Mouse (Mus musculus) liver, embryonic 15.5 days (tissue): ENCODE results near the gene Ggta1. TPM values are rescaled to one million over a fixed set of nuclear protein-coding genes. Genes with fewer than 3 reads are reported as not detected.
A peak's percentile ranks its signal among the peaks of the same experiment; 100 is the strongest.

ENCODE experiments used
- ATAC-seq: fragments of 200-750 bp; cut with Nextera tagmentation; 2 replicates; pipeline ENCODE4 v1.8.0; 2017; ENCODE audit warnings: moderate number of reproducible peaks, mild to moderate bottlenecking, moderate library complexity; ENCODE audit not compliant: insufficient read depth
- H3K27ac ChIP-seq: fragments of 300-500 bp; sonication (generic); replicated peaks from 2 replicates; pipeline ENCODE4 v1.5.1; 2015; ENCODE audit warnings: mild to moderate bottlenecking, inconsistent platforms
- H3K27me3 ChIP-seq: fragments of 300-500 bp; sonication (generic); 2 replicates; pipeline ENCODE4 v1.6.1; 2015; ENCODE audit warnings: mild to moderate bottlenecking, inconsistent platforms
- H3K36me3 ChIP-seq: fragments of 300-500 bp; sonication (generic); replicated peaks from 2 replicates; pipeline ENCODE4 v1.6.1; 2015; ENCODE audit warnings: moderate library complexity, mild to moderate bottlenecking, inconsistent platforms
- H3K4me1 ChIP-seq: fragments of 300-500 bp; sonication (generic); replicated peaks from 2 replicates; pipeline ENCODE4 v1.6.1; 2015; ENCODE audit warnings: inconsistent platforms
- H3K4me2 ChIP-seq: fragments of 300-500 bp; sonication (generic); 2 replicates; pipeline ENCODE4 v1.6.1; 2015; ENCODE audit warnings: moderate library complexity, mild to moderate bottlenecking, inconsistent platforms
- H3K4me3 ChIP-seq: fragments of 300-500 bp; sonication (generic); replicated peaks from 2 replicates; pipeline ENCODE4 v1.5.1; 2015; ENCODE audit warnings: mild to moderate bottlenecking, inconsistent platforms
- H3K9ac ChIP-seq: fragments of 300-500 bp; sonication (generic); 2 replicates; pipeline ENCODE4 v1.6.1; 2015; ENCODE audit warnings: moderate library complexity, mild to moderate bottlenecking, inconsistent platforms
- H3K9me3 ChIP-seq: fragments of 300-500 bp; sonication (generic); replicated peaks from 2 replicates; pipeline ENCODE4 v1.6.1; 2016; ENCODE audit warnings: inconsistent platforms
- WGBS: fragments of 180-500 bp; shearing (Covaris S2); methylation state at CpG from one replicate; pipeline ENCODE4 v1.1.7; 2015; ENCODE audit warnings: mixed read lengths; ENCODE audit not compliant: insufficient replicate concordance; 5-methylcytosine and 5-hydroxymethylcytosine counted together
- polyA plus RNA-seq: library from polyadenylated mRNA; unstranded; fragments of >200 nt; fragmentation: Nextera tagmentation; extraction: Ambion mirVana; gene quantifications from 2 replicates; pipeline ENCODE4 v1.2.1, GENCODE M21; 2015

Ggta1 gene
- 9.0 and 9.1 TPM in 2 replicates for polyA plus RNA-seq

DNA sequence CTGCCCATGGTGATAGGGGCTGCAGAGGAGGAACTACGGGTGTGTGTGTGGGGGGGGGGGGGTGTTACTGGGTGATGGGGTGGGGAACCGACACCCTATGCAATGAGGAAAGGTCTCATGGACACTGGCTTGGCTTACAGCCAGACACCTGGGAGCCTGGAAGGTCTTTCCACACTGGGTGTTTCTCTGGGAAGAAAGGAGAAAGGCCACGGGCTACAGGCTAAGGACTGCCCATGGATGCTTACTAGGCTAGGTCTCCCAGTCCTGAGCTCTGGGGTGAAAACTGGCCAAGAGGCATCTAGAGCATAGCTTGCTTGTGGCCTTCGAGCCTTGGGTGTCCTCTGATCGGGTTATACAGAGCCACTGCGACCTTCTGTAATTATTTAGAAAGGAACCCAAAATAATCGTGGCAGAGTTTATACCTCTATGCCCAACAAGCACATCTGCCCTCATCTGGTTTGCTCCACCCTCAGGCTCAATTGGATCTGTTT lies at the start of gene Ggta1:
Gene Ggta1 (minus strand): TSS at position 441 of the 491 bp plus-strand sequence.
- WGBS, result 13% methylated on average over 7 of the region's 7 CpGs

DNA sequence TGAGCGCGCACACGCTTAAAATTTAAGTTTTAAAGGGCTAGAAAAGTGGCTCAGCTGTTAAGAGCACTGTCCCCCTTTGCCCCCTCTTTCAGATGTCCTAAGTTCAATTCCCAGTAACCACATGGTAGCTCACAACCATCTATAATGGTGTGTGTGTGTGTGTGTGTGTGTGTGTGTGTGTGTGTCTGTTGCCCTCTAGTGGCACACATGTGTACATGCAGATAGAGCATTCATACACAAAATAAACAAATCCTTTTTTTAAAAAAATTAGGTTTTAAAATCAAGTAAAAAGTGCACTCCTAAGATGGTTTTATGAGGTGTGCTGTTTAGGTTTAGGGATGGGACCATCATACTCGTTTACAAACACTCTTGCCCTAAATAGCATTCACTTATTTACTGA lies 49.2 kb upstream of the Ggta1 start:
- H3K36me3 ChIP-seq, result no peaks in the 10 kb centered on the region
- H3K9me3 ChIP-seq, result no peaks in the 10 kb centered on the region
- no peak overlapping the region for H3K27ac ChIP-seq
- no peaks in the 10 kb centered on the region for H3K27me3 ChIP-seq
- H3K9ac ChIP-seq, result no peak overlapping the region
- ATAC-seq, result no peak
- peaks cover 29% of the 10 kb centered on the region for H3K4me1 ChIP-seq
- 76% methylated on average over 4 of the region's 4 CpGs for WGBS
- H3K4me2 ChIP-seq, result no peak overlapping the region
- H3K4me3 ChIP-seq, result no peak overlapping the region

More for the DNA sequence above, at the start of gene Ggta1:
- H3K9me3 ChIP-seq, result no peaks in the 10 kb centered on the region
- no peak for ATAC-seq
- H3K4me1 ChIP-seq, result peaks cover 62% of the 10 kb centered on the region
- peaks cover 10% of the 10 kb centered on the region for H3K36me3 ChIP-seq
- H3K27ac ChIP-seq, result peak within 1 kb of the TSS; percentile 68
- peak within 1 kb of the TSS; percentile 97 for H3K4me2 ChIP-seq
- H3K27me3 ChIP-seq, result no peaks in the 10 kb centered on the region; the same call in 1 of the 2 replicates
- H3K9ac ChIP-seq, result peak within 1 kb of the TSS; percentile 74
- peak within 1 kb of the TSS; percentile 67 for H3K4me3 ChIP-seq

DNA sequence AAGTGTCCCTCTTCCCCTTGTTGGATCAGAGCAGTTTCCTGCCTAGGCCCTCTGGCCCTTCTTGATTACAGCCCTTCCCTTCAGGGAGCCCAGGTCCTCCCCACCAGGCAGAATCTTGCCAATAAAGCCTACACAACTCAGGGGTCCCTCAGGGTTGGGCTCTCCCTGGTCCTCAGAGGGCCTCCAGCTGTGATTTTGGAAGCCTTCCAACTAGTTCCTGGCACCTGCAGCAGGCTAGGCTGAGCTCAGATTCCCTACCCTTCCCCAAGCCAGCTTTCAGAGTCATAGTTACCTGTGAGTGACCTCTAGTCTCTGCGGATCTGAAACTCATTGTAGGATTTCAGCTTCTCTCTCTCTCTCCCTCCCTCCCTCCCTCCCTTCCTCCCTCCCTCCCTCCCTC lies 47.9 kb upstream of the Ggta1 start:
- H3K4me1 ChIP-seq, result peaks cover 41% of the 10 kb centered on the region
- H3K4me3 ChIP-seq, result no peak overlapping the region
- no peak for ATAC-seq
- H3K4me2 ChIP-seq, result no peak overlapping the region
- no peak overlapping the region for H3K27ac ChIP-seq
- no peaks in the 10 kb centered on the region for H3K27me3 ChIP-seq
- no peaks in the 10 kb centered on the region for H3K9me3 ChIP-seq
- 46% methylated on average over 1 of the region's 1 CpGs for WGBS
- no peaks in the 10 kb centered on the region for H3K36me3 ChIP-seq
- no peak overlapping the region for H3K9ac ChIP-seq

DNA sequence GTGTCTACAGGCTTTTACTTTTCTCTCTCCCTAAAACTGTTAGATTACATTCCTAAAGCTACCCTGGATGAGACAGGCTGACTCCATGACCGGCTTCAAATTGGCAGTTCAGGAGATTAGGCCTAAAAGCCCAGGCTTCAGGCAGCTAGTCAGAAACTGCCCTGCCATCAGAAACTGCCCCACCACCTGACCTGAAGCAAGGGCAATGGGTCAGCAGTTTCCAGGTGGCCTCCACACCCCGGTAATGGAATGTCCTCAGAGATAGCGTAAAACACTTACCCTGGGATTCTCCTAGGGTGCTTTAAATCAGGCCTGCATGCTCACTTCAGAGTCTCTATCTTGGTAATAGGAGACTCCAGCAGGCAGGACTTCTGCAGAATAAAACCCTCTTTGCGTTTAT lies 46.9 kb upstream of the Ggta1 start:
- Histone ChIP-seq H3K9ac (no peak overlapping the region), H3K36me3 (no peaks in the 10 kb centered on the region), H3K4me2 (no peak overlapping the region), H3K9me3 (no peaks in the 10 kb centered on the region), H3K4me1 (peaks cover 51% of the 10 kb centered on the region), H3K4me3 (no peak overlapping the region), H3K27me3 (no peaks in the 10 kb centered on the region), H3K27ac (no peak overlapping the region)
- WGBS, result 56% methylated on average over 4 of the region's 4 CpGs
- ATAC-seq, result no peak

DNA sequence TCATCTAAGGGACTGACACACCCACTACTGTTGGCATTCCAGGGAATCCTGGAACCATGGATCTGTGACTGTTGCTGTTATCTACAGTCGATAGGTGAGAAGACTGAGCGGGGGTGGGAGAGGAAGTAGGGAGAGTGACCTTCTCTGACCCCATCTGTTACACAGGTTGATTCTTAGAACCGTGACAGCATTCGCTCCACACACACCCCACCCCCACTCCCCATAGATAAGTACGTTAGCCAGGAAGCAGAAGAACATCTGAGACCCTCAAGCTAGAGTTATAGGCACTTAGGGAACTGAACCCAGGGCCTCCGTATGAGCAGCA lies 46.3 kb upstream of the Ggta1 start:
- no peak for ATAC-seq
- H3K4me1 ChIP-seq, result peaks cover 57% of the 10 kb centered on the region
- no peak overlapping the region for H3K9ac ChIP-seq
- no peaks in the 10 kb centered on the region for H3K9me3 ChIP-seq
- H3K36me3 ChIP-seq, result no peaks in the 10 kb centered on the region
- no peaks in the 10 kb centered on the region for H3K27me3 ChIP-seq
- no peak overlapping the region for H3K27ac ChIP-seq
- no peak overlapping the region for H3K4me3 ChIP-seq
- H3K4me2 ChIP-seq, result no peak overlapping the region
- WGBS, result 13% methylated on average over 6 of the region's 6 CpGs

DNA sequence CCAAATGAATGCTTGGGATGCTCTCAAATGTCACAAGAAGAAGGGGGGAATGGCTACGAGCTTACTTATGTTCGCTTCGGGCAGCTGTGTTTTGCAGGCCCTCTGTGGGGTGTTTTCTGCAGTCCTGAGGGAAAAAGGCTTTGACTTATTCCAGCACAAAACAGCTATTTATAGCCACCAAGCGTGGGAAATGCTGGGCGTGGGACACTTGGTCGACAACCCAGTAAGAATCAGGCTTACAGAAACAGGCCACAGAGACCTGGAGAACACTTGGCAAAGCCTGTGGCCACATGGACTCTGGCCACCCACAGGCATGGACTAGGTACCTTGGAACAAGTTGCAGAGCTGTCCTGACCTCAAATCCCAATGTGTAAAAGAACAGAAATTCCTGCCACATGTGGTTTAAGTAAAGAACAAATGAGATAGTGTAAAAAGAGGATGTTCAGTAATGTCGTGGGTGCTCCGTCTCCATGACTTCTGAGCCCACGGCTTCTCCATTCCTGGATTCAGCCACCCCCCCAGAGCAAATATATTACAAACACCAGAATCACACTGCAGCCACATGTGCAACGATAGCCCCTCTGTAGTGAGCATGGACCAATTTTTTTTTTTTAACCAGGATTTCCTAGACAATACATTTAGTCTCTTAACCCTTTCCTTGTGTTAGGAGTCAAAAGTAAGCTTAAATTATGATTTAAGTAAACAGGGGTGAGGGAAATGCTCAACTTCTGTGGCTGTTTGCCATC lies 45.7 kb upstream of the Ggta1 start:
- no peak overlapping the region for H3K9ac ChIP-seq
- no peak overlapping the region for H3K4me3 ChIP-seq
- H3K36me3 ChIP-seq, result no peaks in the 10 kb centered on the region
- 43% methylated on average over 10 of the region's 10 CpGs for WGBS
- no peaks in the 10 kb centered on the region for H3K9me3 ChIP-seq
- H3K4me2 ChIP-seq, result no peak overlapping the region
- peaks cover 63% of the 10 kb centered on the region for H3K4me1 ChIP-seq
- peak overlapping the region; percentile 12; the same call in 1 of the 2 replicates for H3K27ac ChIP-seq
- H3K27me3 ChIP-seq, result no peaks in the 10 kb centered on the region
- no peak for ATAC-seq

DNA sequence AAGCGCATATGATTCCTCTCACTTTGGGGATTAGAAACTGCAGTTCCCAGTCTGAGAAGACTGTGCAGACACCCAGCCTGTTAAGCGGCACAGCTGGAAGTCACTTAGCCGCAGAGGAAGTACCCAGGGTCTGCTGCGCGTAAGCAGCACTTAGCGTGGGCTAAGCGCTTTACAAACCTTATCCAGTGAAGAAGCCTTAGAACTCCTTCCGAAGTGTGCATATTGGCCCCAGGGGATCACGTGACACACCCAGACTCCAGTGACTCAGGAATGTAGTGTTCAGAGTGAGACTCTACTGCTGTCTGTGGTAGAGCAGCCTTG lies 44.1 kb upstream of the Ggta1 start:
- Histone ChIP-seq H3K4me3 (peak overlapping the region; percentile 32), H3K4me1 (peaks cover 79% of the 10 kb centered on the region), H3K36me3 (no peaks in the 10 kb centered on the region), H3K27me3 (no peaks in the 10 kb centered on the region), H3K9me3 (no peaks in the 10 kb centered on the region), H3K27ac (peak overlapping the region; percentile 88), H3K4me2 (peak overlapping the region; percentile 69), H3K9ac (peak overlapping the region; percentile 49)
- peak; percentile 43 for ATAC-seq
- 11% methylated on average over 9 of the region's 9 CpGs for WGBS

DNA sequence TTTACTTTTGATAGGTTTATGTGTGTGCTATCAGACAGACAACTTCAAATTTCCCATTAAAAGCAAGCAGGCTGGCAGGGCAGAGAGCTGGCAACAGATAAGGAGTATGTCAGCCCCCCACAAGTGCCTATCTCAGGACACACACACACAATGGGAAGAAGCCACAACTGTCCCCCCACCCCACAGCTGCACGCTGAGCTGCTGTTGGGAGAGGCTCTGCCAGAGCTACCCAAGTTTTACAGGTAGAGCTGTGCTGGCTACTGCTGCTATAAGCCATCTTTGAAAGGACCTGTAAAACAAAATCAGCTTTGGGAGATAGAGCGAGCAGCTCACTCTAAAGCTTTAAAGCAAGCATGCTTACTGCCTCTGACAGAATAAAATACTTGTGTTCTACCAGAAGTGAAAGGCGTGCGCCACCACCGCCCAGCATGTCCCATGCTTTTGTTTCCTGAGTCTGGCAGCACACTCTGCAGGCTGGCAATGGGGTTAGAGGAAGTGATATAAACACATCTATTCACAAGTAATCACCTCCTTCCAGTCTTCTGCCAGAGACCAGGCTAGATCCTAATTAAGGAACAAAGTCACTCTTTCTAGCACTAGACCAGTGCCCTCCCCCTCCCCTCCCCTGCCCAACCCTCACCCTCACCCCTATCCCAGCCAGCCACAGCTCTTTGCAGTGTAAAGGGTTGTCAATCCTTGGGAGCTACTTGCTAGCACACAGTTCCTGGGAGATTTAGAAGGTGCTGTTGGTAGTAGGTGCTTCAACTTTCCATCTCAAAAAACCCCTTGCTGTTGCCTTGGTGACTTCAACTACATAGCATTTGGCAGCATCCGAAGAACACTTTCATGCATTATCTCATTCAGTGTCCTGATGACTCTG lies 43.5 kb upstream of the Ggta1 start:
- Histone ChIP-seq H3K4me1 (peaks cover 85% of the 10 kb centered on the region), H3K27ac (peak overlapping the region; percentile 88), H3K4me2 (peak overlapping the region; percentile 69), H3K4me3 (peak overlapping the region; percentile 32), H3K9me3 (no peaks in the 10 kb centered on the region), H3K9ac (peak overlapping the region; percentile 49), H3K36me3 (no peaks in the 10 kb centered on the region), H3K27me3 (no peaks in the 10 kb centered on the region)
- ATAC-seq, result peak; percentile 78
- 10% methylated on average over 6 of the region's 6 CpGs for WGBS

DNA sequence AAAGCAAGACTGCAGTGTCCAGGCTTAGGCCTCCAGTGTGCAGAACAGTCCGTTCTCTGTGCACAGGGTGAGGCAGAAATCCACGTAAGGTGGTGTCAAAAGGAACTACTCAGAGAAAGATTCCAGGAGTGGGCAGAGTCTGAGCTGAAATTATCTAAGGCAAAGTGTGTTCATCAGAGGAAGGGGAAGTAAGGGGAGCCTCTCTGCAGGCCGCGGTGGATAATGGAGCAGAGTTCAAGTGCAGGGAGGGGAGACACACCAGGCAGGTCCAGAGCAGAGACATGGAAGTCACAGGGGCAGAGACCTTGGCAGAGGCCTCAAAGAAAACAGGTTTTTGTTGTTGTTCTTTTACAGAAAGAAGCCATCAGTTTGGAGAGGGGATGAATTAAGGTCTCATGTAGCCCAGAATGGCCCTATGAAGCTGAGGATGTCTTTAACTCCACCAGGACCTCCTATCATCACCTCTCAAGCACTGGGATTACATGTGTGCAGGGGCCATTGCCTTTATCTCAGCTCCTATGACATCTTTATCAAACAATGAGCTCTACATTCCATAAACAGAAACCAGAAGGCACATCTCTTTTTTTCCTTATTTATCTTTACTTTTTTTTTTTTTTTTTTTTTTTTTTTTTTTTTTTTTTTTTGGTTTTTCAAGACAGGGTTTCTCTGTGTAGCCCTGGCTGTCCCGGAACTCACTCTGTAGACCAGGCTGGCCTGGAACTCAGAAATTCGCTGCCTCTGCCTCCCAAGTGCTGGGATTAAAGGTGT lies 42.7 kb upstream of the Ggta1 start:
- Histone ChIP-seq H3K4me2 (peak overlapping the region; percentile 69), H3K9ac (no peak overlapping the region), H3K27me3 (no peaks in the 10 kb centered on the region), H3K27ac (peak overlapping the region; percentile 88), H3K36me3 (no peaks in the 10 kb centered on the region; the same call in 1 of the 2 replicates), H3K9me3 (no peaks in the 10 kb centered on the region), H3K4me3 (no peak overlapping the region), H3K4me1 (peaks cover 93% of the 10 kb centered on the region)
- WGBS, result 23% methylated on average over 6 of the region's 6 CpGs
- ATAC-seq, result no peak

DNA sequence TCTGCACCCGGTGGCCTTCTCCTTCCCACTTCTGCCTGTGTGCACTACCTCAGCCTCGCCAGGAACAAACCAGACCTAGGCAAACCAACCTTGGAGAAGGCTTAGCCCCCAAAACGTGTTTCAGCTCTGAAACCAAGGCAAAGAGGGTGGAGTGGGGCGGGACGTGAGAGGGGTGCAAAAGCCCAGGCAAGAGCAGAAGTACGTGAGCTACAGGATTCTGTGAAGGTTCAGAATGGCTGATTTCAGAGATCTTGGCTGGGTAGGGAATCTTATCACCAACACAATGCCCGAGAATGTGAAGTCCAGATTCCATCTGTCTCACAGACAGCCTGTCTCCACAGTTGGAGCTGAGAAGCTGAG lies 41.4 kb upstream of the Ggta1 start:
- H3K4me3 ChIP-seq, result no peak overlapping the region
- peak overlapping the region; percentile 47 for H3K4me2 ChIP-seq
- peaks cover 97% of the 10 kb centered on the region for H3K4me1 ChIP-seq
- H3K27me3 ChIP-seq, result no peaks in the 10 kb centered on the region
- peak overlapping the region; percentile 88 for H3K27ac ChIP-seq
- ATAC-seq, result peak; percentile 41
- peak overlapping the region; percentile 33; the same call in 1 of the 2 replicates for H3K9ac ChIP-seq
- WGBS, result 16% methylated on average over 7 of the region's 7 CpGs
- no peaks in the 10 kb centered on the region; the same call in 1 of the 2 replicates for H3K36me3 ChIP-seq
- no peaks in the 10 kb centered on the region for H3K9me3 ChIP-seq
